In the genomic region with DNA sequence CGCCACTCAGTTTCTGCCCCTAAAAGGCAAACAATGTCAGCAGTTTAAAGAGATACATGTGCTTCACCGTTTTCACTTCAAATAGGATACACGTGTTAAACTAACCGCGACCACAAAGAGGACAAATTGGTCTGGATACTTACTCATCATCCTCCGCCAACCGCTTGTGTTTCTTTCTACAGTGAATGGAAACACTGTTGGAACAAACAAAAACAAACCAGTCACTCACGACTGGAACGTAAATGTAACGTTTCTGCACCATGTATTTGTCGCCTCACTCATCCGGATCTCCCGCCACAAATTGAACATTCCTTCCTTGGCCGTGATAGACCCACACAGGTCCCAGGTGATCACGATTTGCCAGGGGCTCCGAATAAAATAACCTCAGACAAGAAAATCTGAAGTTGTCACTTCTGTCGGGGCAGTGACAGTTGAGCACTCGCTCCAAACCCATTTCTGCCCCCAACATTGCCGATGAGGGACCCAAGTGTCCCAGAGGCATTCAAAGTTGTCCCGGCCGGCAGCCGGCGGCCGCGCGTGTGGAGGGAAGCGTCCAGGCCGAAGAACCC, we compare ENCODE assay signal across 7 mouse cellular contexts. TPM values are rescaled to one million over a fixed set of nuclear protein-coding genes. Genes with fewer than 3 reads are reported as not detected.
DNase-seq lines count a peak whose midpoint lies in the region; ATAC-seq and TF ChIP-seq lines count a peak whose summit lies in the region.

No protein-coding gene starts in this region.

- peak overlapping the region; percentile 71 for H3K9ac ChIP-seq in hindbrain, embryonic 11.5 days (ENCODE audit: low read depth, low read length)
- H3K9ac ChIP-seq in midbrain, embryonic 13.5 days (replicated peaks) = peak overlapping the region; percentile 90

- DNase-seq in hindbrain, embryonic 11.5 days (ENCODE audit: low spot score) = peak; percentile 40
- no peak for DNase-seq in cerebellum, postnatal 36 days
- DNase-seq in c-Kit-positive CD71-positive TER-119-positive erythroid progenitor cells, embryonic 14.5 days (ENCODE audit: low spot score) = no peak

- TF ChIP-seq CTCF in bone marrow macrophage, adult 2 months (IDR thresholded peaks at IDR 0.05; ENCODE audit: low read depth, low read length) = no peak

- WGBS in hindbrain, embryonic 11.5 days = 3% methylated on average over 28 of the region's 28 CpGs
- WGBS in midbrain, embryonic 13.5 days = 4% methylated on average over 28 of the region's 28 CpGs

- H3K27ac ChIP-seq in bone marrow macrophage, adult 2 months (ENCODE audit: insufficient read depth, low read depth, low read length) = peak overlapping the region; percentile 42
- H3K27ac ChIP-seq in hindbrain, embryonic 11.5 days (ENCODE audit: low read depth, low read length) = peak overlapping the region; percentile 56
- H3K27ac ChIP-seq in midbrain, embryonic 13.5 days = no peak overlapping the region

- H3K4me1 ChIP-seq in megakaryocyte, embryonic 14.5 days = peaks cover 68% of the 10 kb centered on the region
- peaks cover 28% of the 10 kb centered on the region for H3K4me1 ChIP-seq in bone marrow macrophage, adult 2 months (ENCODE audit: control insufficient read depth, insufficient read depth, low read length)
- H3K4me1 ChIP-seq in hindbrain, embryonic 11.5 days (replicated peaks; ENCODE audit: control insufficient read depth, insufficient read depth, low read length) = no peaks in the 10 kb centered on the region
- peaks cover 30% of the 10 kb centered on the region for H3K4me1 ChIP-seq in midbrain, embryonic 13.5 days (replicated peaks)

- H3K9me3 ChIP-seq in megakaryocyte, embryonic 14.5 days = no peaks in the 10 kb centered on the region; the same call in 1 of the 2 replicates
- no peaks in the 10 kb centered on the region for H3K9me3 ChIP-seq in hindbrain, embryonic 11.5 days (ENCODE audit: control insufficient read depth, low read length)
- H3K9me3 ChIP-seq in midbrain, embryonic 13.5 days = no peaks in the 10 kb centered on the region

- H3K4me3 ChIP-seq in megakaryocyte, embryonic 14.5 days (replicated peaks) = peak overlapping the region; percentile 93
- peak overlapping the region; percentile 72 for H3K4me3 ChIP-seq in bone marrow macrophage, adult 2 months (ENCODE audit: insufficient read depth, low read length)
- peak overlapping the region; percentile 82 for H3K4me3 ChIP-seq in hindbrain, embryonic 11.5 days (ENCODE audit: low read depth, low read length)
- peak overlapping the region; percentile 90 for H3K4me3 ChIP-seq in midbrain, embryonic 13.5 days (replicated peaks)

- no peak for TF ChIP-seq POLR2A in bone marrow macrophage, adult 2 months (IDR thresholded peaks at IDR 0.05; ENCODE audit: borderline replicate concordance, low read depth, low read length)

- H3K36me3 ChIP-seq in megakaryocyte, embryonic 14.5 days (replicated peaks; ENCODE audit: low read length) = peaks cover 35% of the 10 kb centered on the region
- no peaks in the 10 kb centered on the region for H3K36me3 ChIP-seq in hindbrain, embryonic 11.5 days (ENCODE audit: control insufficient read depth, insufficient read depth, low read length)
- H3K36me3 ChIP-seq in midbrain, embryonic 13.5 days = peaks cover 15% of the 10 kb centered on the region

- ATAC-seq in megakaryocyte, adult 5-6 weeks (ENCODE audit: poor library complexity, severe bottlenecking) = no peak
- no peak for ATAC-seq in hindbrain, embryonic 11.5 days (ENCODE audit: low FRiP score)
- no peak; the same call in 1 of the 2 replicates for ATAC-seq in midbrain, embryonic 13.5 days

- peak overlapping the region; percentile 91 for H3K4me2 ChIP-seq in hindbrain, embryonic 11.5 days (replicated peaks; ENCODE audit: low read depth, low read length)
- peak overlapping the region; percentile 82 for H3K4me2 ChIP-seq in midbrain, embryonic 13.5 days (replicated peaks)

- no peaks in the 10 kb centered on the region for H3K27me3 ChIP-seq in megakaryocyte, embryonic 14.5 days (replicated peaks)
- H3K27me3 ChIP-seq in hindbrain, embryonic 11.5 days (ENCODE audit: control insufficient read depth, insufficient read depth, low read length) = no peaks in the 10 kb centered on the region
- H3K27me3 ChIP-seq in midbrain, embryonic 13.5 days = no peaks in the 10 kb centered on the region

RNA-seq across cellular contexts. Expression of a gene that starts 0.7 kb away (rescaled TPM):
- 1.2 TPM in 1 of 2 replicates, not detected in the other for polyA plus RNA-seq in megakaryocyte, embryonic 14.5 days (2012; ENCODE audit: insufficient read depth, low replicate concordance)
- total RNA-seq in megakaryocyte, adult 5-6 weeks (2015) = 13.1 and 13.5 TPM in 2 replicates
- 21.4 and 25.0 TPM in 2 replicates for total RNA-seq in megakaryocyte, adult 5-6 weeks (2017)
- polyA plus RNA-seq in bone marrow macrophage, adult 2 months (2012; ENCODE audit: insufficient read depth, insufficient read length, missing spikeins) = 13.6 and 16.6 TPM in 2 replicates
- polyA plus RNA-seq in hindbrain, embryonic 11.5 days (2014; fragmentation: Nextera tagmentation; extraction: Ambion mirVana) = 21.3 and 26.6 TPM in 2 replicates
- 13.3 and 15.3 TPM in 2 replicates for polyA plus RNA-seq in midbrain, embryonic 13.5 days (2015; fragmentation: Nextera tagmentation; extraction: Ambion mirVana)

RNA-seq across cellular contexts. Expression of a gene that starts 20.9 kb away (rescaled TPM):
- polyA plus RNA-seq in megakaryocyte, embryonic 14.5 days (2012; ENCODE audit: insufficient read depth, low replicate concordance) = 49.2 and 62.7 TPM in 2 replicates
- 247 and 251 TPM in 2 replicates for total RNA-seq in megakaryocyte, adult 5-6 weeks (2015)
- 169 and 186 TPM in 2 replicates for total RNA-seq in megakaryocyte, adult 5-6 weeks (2017)
- polyA plus RNA-seq in bone marrow macrophage, adult 2 months (2012; ENCODE audit: insufficient read depth, insufficient read length, missing spikeins) = 133 and 140 TPM in 2 replicates
- 144 and 158 TPM in 2 replicates for polyA plus RNA-seq in hindbrain, embryonic 11.5 days (2014; fragmentation: Nextera tagmentation; extraction: Ambion mirVana)
- polyA plus RNA-seq in midbrain, embryonic 13.5 days (2015; fragmentation: Nextera tagmentation; extraction: Ambion mirVana) = 106 and 118 TPM in 2 replicates

RNA-seq across cellular contexts. Expression of a gene that starts 28.2 kb away (rescaled TPM):
- 0.19 TPM in 1 of 2 replicates, not detected in the other for polyA plus RNA-seq in megakaryocyte, embryonic 14.5 days (2012; ENCODE audit: insufficient read depth, low replicate concordance)
- total RNA-seq in megakaryocyte, adult 5-6 weeks (2015) = not detected in 2 replicates
- not detected in 2 replicates for total RNA-seq in megakaryocyte, adult 5-6 weeks (2017)
- polyA plus RNA-seq in bone marrow macrophage, adult 2 months (2012; ENCODE audit: insufficient read depth, insufficient read length, missing spikeins) = not detected in 2 replicates
- not detected in 2 replicates for polyA plus RNA-seq in hindbrain, embryonic 11.5 days (2014; fragmentation: Nextera tagmentation; extraction: Ambion mirVana)
- not detected in 2 replicates for polyA plus RNA-seq in midbrain, embryonic 13.5 days (2015; fragmentation: Nextera tagmentation; extraction: Ambion mirVana)
